Mouse (Mus musculus) telencephalon, adult 2 months (tissue): ENCODE measurements around the gene Nup155.

Source experiments
- DNase-seq: peaks from one replicate; pipeline ENCODE4 v3.0.0-alpha.2; 2011; ENCODE audit warnings: low read depth, low spot score

Nup155 gene

DNA sequence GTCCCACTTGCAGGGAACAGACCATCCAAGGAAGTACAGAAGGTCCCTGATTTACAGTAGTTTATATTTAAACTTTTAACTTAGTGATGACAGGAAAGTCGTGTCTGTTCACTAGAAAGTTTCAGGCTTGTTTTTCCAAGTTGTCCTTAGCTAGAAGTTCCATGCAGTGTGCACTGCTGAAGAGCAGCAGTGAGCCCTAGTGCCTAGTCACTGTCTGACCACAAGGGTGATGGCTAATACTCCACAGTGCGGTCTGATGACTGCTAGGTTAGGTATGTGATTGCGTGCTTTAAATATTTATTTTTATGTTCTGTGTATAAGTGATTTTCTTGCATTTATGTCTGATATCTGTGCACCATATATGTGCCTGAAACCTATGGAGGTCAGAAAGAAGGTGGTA is 81.4 kb downstream of the Nup155 start:
- no peak for DNase-seq

DNA sequence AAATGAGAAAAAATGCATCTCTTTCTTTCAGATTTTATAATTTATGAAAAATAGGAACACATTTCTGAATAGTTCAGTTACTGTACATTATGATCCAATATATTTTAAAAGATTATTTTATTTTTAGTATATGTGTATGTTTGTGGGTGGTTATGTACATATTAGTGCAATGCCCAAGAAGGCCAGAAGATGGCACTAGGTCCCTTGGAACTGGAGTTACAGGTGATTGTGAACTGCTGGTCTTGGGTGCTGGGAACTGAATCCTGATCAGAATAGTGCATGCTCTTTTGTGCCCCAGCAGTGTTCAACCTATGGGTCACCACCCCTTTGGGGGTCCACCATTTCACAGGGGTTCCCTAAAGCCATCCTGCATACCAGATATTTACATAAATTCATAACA is 91.2 kb downstream of the Nup155 start:
- no peak for DNase-seq

GRCm38 (mm10) chr15:8208362-8208761 is 99.3 kb downstream of the Nup155 start:
- DNase-seq = no peak
